Mouse (Mus musculus) midbrain, embryonic 11.5 days (tissue): ENCODE data around the gene Fundc2. TPM values are rescaled to one million over a fixed set of nuclear protein-coding genes. Genes with fewer than 3 reads are reported as not detected.

Experiments used
- ATAC-seq: fragments of 200-750 bp; cut with Nextera tagmentation; 2 replicates; pipeline ENCODE4 v1.8.0; 2017; ENCODE audit warnings: moderate TSS enrichment, moderate library complexity; ENCODE audit not compliant: low FRiP score
- DNase-seq: peaks from one replicate; pipeline ENCODE4 v3.0.0; 2015; ENCODE audit warnings: low spot score; ENCODE audit errors: missing footprints
- H3K27ac ChIP-seq: fragments of 300-500 bp; sonication (generic); 2 replicates; pipeline ENCODE4 v1.5.1; 2014; ENCODE audit warnings: low read depth, low read length
- H3K27me3 ChIP-seq: fragments of 300-500 bp; sonication (generic); 2 replicates; pipeline ENCODE4 v1.6.1; 2014; ENCODE audit warnings: mild to moderate bottlenecking, low read length, moderate library complexity, mixed read lengths; ENCODE audit not compliant: control insufficient read depth, insufficient read depth
- H3K36me3 ChIP-seq: fragments of 300-500 bp; sonication (generic); 2 replicates; pipeline ENCODE4 v1.6.1; 2014; ENCODE audit warnings: mild to moderate bottlenecking, low read length, moderate library complexity, mixed read lengths; ENCODE audit not compliant: control insufficient read depth, insufficient read depth
- H3K4me1 ChIP-seq: fragments of 300-500 bp; sonication (generic); 2 replicates; pipeline ENCODE4 v1.6.1; 2014; ENCODE audit warnings: low read length; ENCODE audit not compliant: control insufficient read depth, insufficient read depth
- H3K4me2 ChIP-seq: fragments of 300-500 bp; sonication (generic); 2 replicates; pipeline ENCODE4 v1.6.1; 2014; ENCODE audit warnings: mild to moderate bottlenecking, moderate library complexity
- H3K4me3 ChIP-seq: fragments of 300-500 bp; sonication (generic); 2 replicates; pipeline ENCODE4 v1.5.1; 2014; ENCODE audit warnings: low read depth, low read length
- H3K9ac ChIP-seq: fragments of 300-500 bp; sonication (generic); 2 replicates; pipeline ENCODE4 v1.6.1; 2014; ENCODE audit warnings: low read length
- H3K9me3 ChIP-seq: fragments of 300-500 bp; sonication (generic); 2 replicates; pipeline ENCODE4 v1.6.1; 2016; ENCODE audit warnings: low read length; ENCODE audit not compliant: control insufficient read depth
- WGBS: fragments of 180-500 bp; shearing (Covaris S2); extraction: QIAGEN DNeasy Blood & Tissue Kit; methylation state at CpG from one replicate; pipeline ENCODE4 v1.1.7; 2014; 5-methylcytosine and 5-hydroxymethylcytosine counted together
- polyA plus RNA-seq: library from polyadenylated mRNA; unstranded; fragments of >200 nt; fragmentation: Nextera tagmentation; extraction: Ambion mirVana; gene quantifications from 2 replicates; pipeline ENCODE4 v1.2.1, GENCODE M21; 2014

The Fundc2 gene
- polyA plus RNA-seq: 40.5 and 41.0 TPM in 2 replicates

DNA sequence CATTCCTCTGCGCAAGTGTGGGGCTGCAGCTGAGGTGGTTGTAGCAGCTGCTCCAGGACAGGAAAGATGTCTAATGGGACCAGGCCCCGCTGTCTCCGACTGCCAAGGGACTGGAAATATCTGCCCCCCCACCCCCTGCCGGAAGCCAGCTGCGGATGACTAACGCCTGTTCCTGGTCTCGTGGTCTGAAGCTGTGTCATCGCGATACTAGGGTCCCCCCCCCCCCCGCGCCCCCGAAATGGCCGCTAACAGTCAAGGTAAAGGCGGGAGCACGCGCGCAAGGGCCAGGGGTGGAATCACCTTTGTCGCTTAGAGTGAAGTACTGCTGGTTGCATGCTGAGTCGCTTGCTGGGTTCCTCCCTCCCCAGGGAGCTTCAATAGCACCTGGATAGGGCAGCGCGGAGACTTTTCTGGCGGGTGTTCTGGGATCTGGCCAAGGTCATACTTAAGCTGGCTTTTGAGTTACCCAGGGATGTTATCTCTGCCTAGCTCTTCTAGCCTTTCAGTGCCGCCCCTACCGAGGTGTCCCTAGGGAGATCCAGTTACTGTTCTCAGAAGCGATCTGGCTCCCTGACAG lies at the start of gene Fundc2, which contains the start of gene F8:
Gene Fundc2, plus strand, starts transcription at position 205 of the 577 bp plus-strand sequence.
Gene F8, minus strand, starts transcription at position 421 of the 577 bp plus-strand sequence.
- H3K4me1 ChIP-seq: no peaks in the 10 kb centered on the region
- no peak within 1 kb of the TSS for H3K27ac ChIP-seq
- peak within 1 kb of the TSS; percentile 44 for H3K4me2 ChIP-seq
- no peaks in the 10 kb centered on the region for H3K36me3 ChIP-seq
- 15% methylated on average over 23 of the region's 25 CpGs for WGBS
- peak within 1 kb of the TSS; percentile 65 for H3K9ac ChIP-seq
- ATAC-seq: peak; percentile 98
- no peaks in the 10 kb centered on the region for H3K9me3 ChIP-seq
- H3K27me3 ChIP-seq: no peaks in the 10 kb centered on the region
- peak within 1 kb of the TSS; percentile 44 for H3K4me3 ChIP-seq
- peak; percentile 93 for DNase-seq

DNA sequence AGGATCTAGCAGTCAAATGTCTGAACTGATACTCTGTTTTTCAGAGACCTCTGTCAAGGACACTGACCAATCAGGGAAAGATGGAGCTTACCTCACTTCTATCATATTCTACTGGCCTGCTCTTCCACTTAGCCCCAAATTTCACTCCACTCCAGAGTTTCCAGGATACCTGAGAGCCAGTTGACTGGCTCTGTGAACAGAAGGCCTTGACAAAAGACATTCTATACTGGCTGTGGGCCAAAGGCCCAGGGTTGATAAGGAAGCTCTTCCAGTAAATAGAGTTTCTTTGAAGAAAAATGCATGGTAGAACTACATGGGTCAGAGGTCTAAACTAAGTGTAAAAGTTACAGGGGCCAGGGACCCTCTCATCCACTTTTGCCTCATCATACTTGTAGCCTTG lies 12.0 kb upstream of the Fundc2 start:
- no peak for ATAC-seq
- H3K27ac ChIP-seq: no peak overlapping the region
- no peaks in the 10 kb centered on the region for H3K27me3 ChIP-seq
- H3K4me2 ChIP-seq: no peak overlapping the region
- no peaks in the 10 kb centered on the region for H3K9me3 ChIP-seq
- no peak overlapping the region for H3K4me3 ChIP-seq
- H3K9ac ChIP-seq: no peak overlapping the region
- H3K36me3 ChIP-seq: no peaks in the 10 kb centered on the region
- H3K4me1 ChIP-seq: no peaks in the 10 kb centered on the region
- no peak for DNase-seq

DNA sequence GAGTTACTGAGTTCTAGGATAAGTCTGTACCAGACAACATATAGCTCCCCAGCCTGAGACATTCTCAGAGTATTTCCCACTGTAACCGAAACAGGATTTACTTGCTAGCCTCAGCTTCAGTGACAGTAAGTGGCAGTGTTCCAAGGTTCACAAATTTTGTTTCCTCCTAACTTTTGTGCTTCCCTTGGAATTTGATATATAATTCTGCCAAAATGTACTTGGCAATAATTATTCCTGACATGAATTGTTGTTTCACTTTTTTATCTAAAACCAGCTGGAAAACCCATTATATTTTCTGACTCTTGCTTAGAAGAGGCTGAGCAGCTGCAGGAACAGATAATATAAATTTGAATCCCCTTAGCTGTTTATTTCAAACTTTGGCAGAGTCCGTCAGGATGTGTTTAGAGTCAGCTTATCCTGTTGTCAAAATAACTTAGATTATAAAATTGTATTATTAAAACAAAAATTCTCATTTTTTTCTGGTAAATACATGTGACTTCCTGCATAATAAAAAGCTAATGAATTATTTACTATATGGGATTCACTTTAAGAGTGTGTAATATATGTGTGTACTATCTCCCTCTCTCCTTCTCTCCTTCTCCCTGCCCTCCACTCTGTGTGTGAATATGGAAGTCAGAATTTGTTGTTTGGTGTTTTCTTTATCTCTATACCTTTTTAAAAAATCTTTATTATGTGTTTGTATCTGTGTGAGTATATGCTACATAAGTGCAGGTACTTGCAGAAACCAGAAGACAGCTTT lies 9.4 kb upstream of the Fundc2 start:
- WGBS: 80% methylated on average over 2 of the region's 2 CpGs
- no peaks in the 10 kb centered on the region for H3K36me3 ChIP-seq
- H3K9me3 ChIP-seq: no peaks in the 10 kb centered on the region
- H3K4me2 ChIP-seq: no peak overlapping the region
- H3K27me3 ChIP-seq: no peaks in the 10 kb centered on the region
- H3K4me1 ChIP-seq: no peaks in the 10 kb centered on the region
- DNase-seq: no peak
- H3K9ac ChIP-seq: no peak overlapping the region
- H3K4me3 ChIP-seq: no peak overlapping the region
- no peak for ATAC-seq
- no peak overlapping the region for H3K27ac ChIP-seq

DNA sequence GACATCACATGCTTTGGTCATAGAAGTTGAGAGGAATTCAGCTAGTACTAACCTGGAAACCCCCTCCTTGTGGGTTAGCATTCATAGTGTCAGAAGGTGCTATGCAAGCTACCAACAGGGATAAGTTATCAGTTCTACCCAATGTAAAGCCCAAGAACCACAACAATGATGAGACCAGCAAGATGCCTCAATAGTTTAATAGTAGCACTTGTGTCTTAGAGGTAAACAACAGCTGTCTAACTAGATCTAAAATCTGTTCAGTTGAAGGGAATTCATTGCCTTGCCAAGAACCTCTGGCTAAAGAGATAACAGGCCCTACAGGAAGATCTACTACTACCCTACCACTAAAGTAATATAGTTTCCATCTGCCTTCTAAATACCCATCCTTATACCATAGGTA lies 5.4 kb upstream of the Fundc2 start:
- ATAC-seq (no peak), DNase-seq (no peak)
- H3K27me3 ChIP-seq: no peaks in the 10 kb centered on the region
- no peaks in the 10 kb centered on the region for H3K36me3 ChIP-seq
- H3K4me1 ChIP-seq: no peaks in the 10 kb centered on the region
- H3K4me3 ChIP-seq: no peak overlapping the region
- H3K9me3 ChIP-seq: no peaks in the 10 kb centered on the region
- H3K9ac ChIP-seq: no peak overlapping the region
- H3K4me2 ChIP-seq: no peak overlapping the region
- H3K27ac ChIP-seq: no peak overlapping the region

DNA sequence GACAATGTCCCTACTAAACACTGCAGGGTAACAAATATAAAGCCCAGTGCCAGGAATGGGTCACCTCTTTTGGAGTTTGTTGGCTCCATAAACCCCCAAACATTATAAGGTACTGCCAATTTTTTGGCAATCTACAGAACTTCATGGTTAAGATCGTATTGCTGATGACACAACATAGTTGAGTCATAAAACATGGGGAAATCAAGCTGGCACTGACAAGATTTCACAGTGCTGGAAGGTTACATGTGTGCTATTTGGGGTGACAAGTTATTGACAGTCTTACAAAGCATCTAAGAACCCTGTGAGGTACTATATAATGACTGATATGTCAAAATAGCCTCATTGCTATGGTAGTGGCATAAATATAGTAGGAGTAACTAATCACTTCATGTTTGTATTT lies 1.0 kb upstream of the Fundc2 start:
- Histone ChIP-seq H3K4me2 (no peak overlapping the region), H3K9ac (no peak overlapping the region), H3K36me3 (no peaks in the 10 kb centered on the region), H3K27ac (no peak overlapping the region), H3K4me1 (no peaks in the 10 kb centered on the region), H3K9me3 (no peaks in the 10 kb centered on the region), H3K27me3 (no peaks in the 10 kb centered on the region), H3K4me3 (no peak overlapping the region)
- ATAC-seq (no peak), DNase-seq (no peak)
- WGBS: 79% methylated on average over 1 of the region's 1 CpGs

DNA sequence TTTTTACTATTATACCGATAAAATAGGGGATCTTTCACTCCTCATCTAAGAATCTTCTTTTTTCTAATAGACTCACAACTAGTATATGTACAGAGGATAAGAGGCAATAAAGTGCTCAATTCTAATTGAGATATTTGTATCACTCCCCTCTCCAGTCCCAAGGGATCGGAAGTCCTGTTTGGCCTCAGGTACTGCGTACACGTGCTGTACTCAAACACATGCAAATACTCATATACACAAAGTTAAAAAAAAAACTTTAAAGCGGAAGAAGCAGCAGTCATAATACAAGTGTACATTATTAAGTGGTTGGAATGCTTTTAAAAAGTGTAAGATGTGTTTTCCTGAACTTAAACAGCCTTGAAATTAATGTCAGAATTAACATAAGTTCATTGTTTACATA lies 500 bp upstream of the Fundc2 start:
- no peak for DNase-seq
- Histone ChIP-seq H3K27ac (no peak overlapping the region), H3K9ac (no peak overlapping the region; the same call in 1 of the 2 replicates), H3K4me1 (no peaks in the 10 kb centered on the region), H3K27me3 (no peaks in the 10 kb centered on the region), H3K9me3 (no peaks in the 10 kb centered on the region), H3K4me3 (peak overlapping the region; percentile 44; the same call in 1 of the 2 replicates), H3K36me3 (no peaks in the 10 kb centered on the region), H3K4me2 (peak overlapping the region; percentile 44)
- ATAC-seq: peak; percentile 31; the same call in 1 of the 2 replicates
- WGBS: 74% methylated on average over 5 of the region's 5 CpGs

DNA sequence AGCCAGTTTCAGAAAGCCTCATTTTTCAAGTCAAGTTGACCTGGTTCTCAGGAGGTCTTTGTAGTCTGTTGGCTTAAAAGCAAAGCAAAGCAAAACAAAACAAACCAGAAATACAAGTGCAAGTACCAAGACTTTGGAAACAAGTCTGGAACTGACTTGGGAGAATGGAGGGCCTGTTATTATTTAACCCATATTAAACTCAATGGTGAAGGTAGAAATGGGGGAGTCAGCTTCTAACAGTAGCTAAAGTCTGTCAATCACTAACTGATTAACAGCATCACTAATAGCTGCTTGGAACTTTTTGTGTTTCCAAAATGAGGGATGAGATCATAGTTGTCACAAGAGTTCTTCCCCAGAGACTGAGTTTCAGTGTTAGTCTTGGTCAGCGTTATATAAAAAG lies 17.3 kb downstream of the Fundc2 start:
- H3K4me1 ChIP-seq: no peaks in the 10 kb centered on the region
- no peaks in the 10 kb centered on the region for H3K36me3 ChIP-seq
- no peaks in the 10 kb centered on the region for H3K9me3 ChIP-seq
- H3K27me3 ChIP-seq: no peaks in the 10 kb centered on the region
- 91% methylated on average over 1 of the region's 1 CpGs for WGBS
- ATAC-seq (no peak), DNase-seq (no peak)
- H3K9ac ChIP-seq: no peak overlapping the region
- H3K4me3 ChIP-seq: no peak overlapping the region
- no peak overlapping the region for H3K27ac ChIP-seq
- H3K4me2 ChIP-seq: no peak overlapping the region

DNA sequence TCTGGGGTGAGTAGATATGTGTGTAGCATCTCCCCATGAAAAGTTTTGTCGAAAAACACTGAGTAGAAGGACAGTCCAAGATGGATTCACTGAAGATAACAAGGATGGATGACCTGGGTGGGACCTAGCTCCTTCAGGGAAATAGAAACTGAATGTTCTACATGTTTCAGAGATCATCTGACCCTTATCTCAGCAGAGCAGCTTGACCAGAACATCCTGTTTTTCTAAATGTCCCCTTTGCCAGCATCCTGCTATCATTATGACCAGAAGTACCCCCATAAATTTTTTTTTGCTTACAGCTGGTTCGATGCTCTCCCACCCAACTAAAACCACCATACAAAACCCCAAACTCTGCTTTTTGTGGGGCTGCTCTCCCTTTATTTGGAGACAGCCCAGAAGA lies 20.5 kb downstream of the Fundc2 start:
- DNase-seq (no peak), ATAC-seq (no peak)
- no peaks in the 10 kb centered on the region for H3K27me3 ChIP-seq
- 75% methylated on average over 2 of the region's 2 CpGs for WGBS
- no peak overlapping the region for H3K9ac ChIP-seq
- H3K4me2 ChIP-seq: no peak overlapping the region
- no peaks in the 10 kb centered on the region for H3K9me3 ChIP-seq
- no peaks in the 10 kb centered on the region for H3K4me1 ChIP-seq
- H3K4me3 ChIP-seq: no peak overlapping the region
- no peaks in the 10 kb centered on the region for H3K36me3 ChIP-seq
- no peak overlapping the region for H3K27ac ChIP-seq

DNA sequence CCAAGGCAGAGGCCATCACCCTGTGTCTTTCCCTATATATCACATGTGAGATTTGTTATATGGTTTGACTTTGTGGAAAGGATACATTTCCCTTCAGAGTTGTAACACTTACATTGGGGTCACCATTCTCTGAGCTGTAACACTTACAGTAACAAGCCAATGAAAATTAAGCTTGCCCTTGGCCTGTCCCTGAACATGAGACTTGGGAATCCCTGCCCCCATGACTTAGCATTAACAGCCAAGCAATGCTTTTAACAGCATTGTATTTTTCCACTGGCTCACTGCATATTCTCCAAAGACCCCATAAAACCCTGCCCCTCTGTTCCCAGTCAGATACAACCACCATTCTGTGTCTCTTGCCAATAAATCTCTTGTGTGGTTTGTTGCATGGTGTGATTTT lies 21.2 kb downstream of the Fundc2 start:
- H3K4me2 ChIP-seq: no peak overlapping the region
- ATAC-seq (no peak), DNase-seq (no peak)
- no peaks in the 10 kb centered on the region for H3K27me3 ChIP-seq
- no peaks in the 10 kb centered on the region for H3K36me3 ChIP-seq
- no peak overlapping the region for H3K9ac ChIP-seq
- no peaks in the 10 kb centered on the region for H3K9me3 ChIP-seq
- no peak overlapping the region for H3K4me3 ChIP-seq
- no peak overlapping the region for H3K27ac ChIP-seq
- H3K4me1 ChIP-seq: no peaks in the 10 kb centered on the region
